Mouse (Mus musculus): ENCODE measurements around the gene Eif5a2.
"Not testable (repeated sequence)": the region's sequence is repeated elsewhere in the genome, so short reads cannot be mapped to it uniquely, and the experiment has no call there.

Gene Eif5a2

GRCm38 (mm10) chr3:28780994-28781393 lies at the start of gene Eif5a2:
Eif5a2 (plus strand) TSS chr3:28781276.
- peak; percentile 95 for DNase-seq

GRCm38 (mm10) chr3:28734712-28735111 lies 46.4 kb upstream of the Eif5a2 start:
- DNase-seq = no peak

- peak; percentile 88 for DNase-seq
Measured at GRCm38 (mm10) chr3:28736981-28737380, 44.1 kb upstream of the Eif5a2 start.

DNA sequence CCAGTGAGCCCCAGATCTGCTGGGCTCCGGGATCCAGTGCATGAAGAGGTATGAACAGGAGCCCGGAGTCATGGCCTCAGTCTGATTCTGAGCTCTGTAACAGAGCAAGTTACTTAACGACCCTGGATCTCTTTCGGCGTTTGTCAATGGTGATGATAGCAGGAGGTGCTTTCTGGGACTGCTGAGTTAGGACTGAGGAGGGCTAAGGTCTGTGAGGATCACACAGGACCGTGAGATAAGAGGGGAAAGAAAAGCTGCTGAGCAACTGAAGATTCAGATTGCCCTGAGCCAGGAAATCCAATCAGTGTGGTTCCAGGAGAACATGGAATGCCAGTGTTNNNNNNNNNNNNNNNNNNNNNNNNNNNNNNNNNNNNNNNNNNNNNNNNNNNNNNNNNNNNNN lies 40.7 kb upstream of the Eif5a2 start:
- no peak for DNase-seq

DNA sequence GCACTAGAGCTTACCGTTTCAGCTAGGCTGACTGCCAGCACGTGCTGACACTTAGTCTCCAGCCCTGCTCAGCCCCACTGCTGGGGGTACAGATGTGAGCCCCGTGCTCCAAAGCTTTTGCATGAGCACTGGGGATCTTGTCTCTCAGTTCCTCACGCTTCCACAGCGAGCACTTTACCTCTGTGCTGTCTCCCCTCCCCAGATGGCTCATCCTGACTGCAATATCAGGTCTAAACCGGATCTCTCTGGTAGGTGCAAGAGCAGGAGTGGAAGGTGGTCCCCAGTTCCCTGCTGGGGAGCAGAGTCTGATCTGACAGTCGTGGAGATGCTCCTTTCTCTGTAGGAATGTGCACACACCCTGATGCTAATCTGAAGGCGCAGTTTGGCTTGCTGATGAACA lies 37.8 kb upstream of the Eif5a2 start:
- no peak for DNase-seq

DNA sequence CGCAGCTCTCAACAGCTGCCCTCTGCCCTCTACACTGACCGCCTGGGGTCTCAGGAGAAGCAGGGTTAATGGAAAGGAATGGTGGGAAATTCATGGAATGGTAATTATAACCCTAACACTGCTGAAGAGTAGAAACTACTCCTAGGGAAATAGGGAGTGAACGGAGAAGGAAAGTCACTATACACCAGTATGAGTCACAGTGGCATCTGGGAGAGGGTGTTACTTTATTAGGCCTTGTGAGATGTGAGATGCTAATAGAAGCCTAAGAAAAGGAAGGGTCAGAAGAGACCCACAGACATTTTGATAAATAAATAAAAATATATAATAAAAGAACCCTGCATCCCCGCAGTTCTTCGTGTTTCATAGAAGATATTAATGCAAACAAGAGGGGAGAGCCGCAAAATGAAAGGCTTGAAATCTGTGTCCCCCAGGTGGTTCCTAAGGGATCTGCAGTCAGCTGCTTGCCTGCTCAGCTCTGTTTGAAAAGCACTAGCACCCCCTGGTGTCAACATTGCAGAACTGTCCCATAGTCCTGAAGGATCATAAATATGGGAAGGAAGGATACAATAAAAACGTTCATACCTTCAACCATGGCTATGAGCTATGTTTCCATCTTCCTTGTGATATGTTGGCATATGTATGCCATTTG lies 35.1 kb upstream of the Eif5a2 start:
- peak; percentile 84 for DNase-seq

- no peak for DNase-seq
Measured at GRCm38 (mm10) chr3:28748151-28748550, 32.9 kb upstream of the Eif5a2 start.

GRCm38 (mm10) chr3:28748956-28749355 lies 32.1 kb upstream of the Eif5a2 start:
- no peak for DNase-seq

DNA sequence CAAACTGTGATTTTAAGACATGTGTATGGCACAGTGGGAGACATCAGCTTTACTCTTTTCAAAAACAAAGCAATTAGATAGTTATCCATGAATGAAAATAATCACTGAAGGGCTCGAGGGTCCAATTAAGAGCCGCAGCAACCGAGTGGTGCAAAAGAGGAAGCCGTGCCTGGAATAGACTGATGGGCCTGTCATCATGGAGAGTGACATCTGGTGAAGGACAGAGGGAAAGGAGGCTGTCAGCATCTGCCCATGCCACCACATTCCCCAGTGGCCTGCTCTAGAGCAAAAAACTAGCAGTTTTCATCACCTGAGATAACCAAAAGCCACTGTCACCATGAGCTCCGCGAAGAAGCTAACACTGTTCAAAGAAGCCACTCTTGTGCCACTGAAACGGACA lies 25.6 kb upstream of the Eif5a2 start:
- no peak for DNase-seq

GRCm38 (mm10) chr3:28761225-28761789 lies 19.8 kb upstream of the Eif5a2 start:
- no peak for DNase-seq

GRCm38 (mm10) chr3:28766935-28767334 lies 14.1 kb upstream of the Eif5a2 start:
- no peak for DNase-seq

- no peak for DNase-seq
Measured at GRCm38 (mm10) chr3:28768222-28768621, 12.9 kb upstream of the Eif5a2 start.

GRCm38 (mm10) chr3:28772919-28773318 lies 8.2 kb upstream of the Eif5a2 start:
- DNase-seq = not testable (repeated sequence)

GRCm38 (mm10) chr3:28775361-28775760 lies 5.7 kb upstream of the Eif5a2 start:
- no peak for DNase-seq

DNA sequence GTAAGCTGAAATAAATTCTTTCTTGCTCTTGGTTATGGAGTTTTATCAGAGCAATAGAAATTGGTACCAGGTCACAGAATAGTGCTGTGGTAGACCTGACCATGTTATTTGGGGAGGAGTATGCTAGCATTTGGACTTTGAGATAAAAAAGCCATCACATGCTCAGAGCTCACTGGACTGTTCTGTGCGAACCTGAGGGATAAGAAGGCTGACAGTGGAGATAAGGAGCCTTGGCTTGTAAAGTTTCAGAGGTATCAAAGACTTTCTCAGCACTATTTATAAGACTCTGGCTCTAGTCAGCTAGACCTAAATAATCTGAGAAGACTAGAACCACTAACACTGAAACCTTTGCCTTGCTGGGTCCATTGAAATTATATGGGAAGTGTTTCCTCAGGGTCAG lies 5.1 kb upstream of the Eif5a2 start:
- no peak for DNase-seq

- DNase-seq = no peak
Measured at GRCm38 (mm10) chr3:28776491-28776890, 4.6 kb upstream of the Eif5a2 start.

GRCm38 (mm10) chr3:28780511-28780910 lies 565 bp upstream of the Eif5a2 start:
- DNase-seq = peak; percentile 62

DNA sequence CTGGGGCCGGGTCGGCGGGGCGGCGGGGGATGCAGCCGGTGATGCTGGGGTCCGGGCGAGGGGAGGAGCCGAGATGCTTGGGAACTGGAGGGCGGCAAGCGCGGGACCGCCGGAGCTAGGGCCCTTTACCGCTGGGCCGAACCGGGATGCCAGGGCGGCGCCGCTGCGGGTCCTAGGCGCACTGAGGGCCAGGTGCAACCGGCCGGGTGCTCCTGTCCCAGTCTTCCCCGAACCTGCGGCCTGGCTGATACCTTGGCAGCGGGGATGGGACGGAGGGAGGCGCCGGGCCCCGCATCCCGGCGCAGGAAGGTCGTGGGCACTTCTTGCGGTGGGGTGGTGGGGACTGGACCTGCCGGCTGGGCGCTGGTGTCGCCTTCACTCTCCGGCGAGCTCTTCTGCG lies 346 bp downstream of the Eif5a2 start:
- DNase-seq = no peak

DNA sequence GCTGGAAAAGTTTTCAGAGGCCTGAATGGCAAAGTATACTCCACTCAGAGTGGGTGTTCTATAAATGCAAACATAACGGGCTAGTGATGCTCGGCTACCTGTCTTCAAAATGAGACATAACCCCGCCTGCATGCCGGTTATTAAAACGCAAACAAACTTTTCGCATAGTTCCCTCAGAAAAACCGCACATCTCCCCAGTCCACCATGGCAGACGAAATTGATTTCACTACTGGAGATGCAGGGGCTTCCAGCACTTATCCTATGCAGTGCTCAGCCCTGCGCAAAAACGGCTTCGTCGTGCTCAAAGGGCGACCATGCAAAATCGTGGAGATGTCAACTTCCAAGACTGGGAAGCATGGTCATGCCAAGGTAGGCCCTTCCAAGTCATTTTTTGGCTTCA lies 772 bp downstream of the Eif5a2 start:
- DNase-seq = no peak

DNA sequence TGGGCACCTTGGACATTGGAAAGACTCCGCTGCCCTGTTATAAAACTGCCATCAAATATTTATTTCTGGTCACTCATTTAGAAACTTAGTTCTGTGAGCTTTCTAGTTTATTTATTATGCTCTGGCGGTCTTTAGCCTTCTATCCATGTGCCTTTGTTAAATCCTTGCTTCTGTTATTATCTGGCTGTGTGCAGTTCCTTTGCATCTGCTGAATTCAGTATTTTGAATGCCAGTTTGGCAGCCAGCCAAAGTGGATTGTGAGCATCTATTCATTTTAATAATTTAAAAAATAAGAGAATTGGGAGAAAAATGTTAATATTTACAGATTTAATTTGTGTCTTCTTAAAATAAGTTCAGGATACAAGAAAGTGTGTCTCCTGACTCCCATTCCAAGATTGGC lies 3.1 kb downstream of the Eif5a2 start:
- DNase-seq = no peak

DNA sequence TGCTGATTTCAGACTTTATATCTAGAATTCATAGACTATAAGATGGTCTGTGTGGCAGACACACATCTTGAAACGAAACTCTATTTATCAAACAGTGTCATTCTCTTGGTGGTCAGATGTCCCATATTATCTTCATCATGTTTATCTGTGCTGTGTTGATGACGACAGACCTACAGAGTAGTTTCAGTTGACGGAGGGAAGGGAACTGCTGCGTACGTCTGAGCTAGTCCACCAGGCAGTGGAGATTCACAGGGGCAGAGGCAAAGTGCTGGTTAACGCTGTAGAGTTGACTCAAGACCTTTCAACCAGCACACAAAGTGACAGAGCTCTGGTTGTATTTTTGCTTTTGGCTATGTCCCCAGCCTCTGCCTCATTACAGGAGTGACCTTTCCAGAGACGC lies 13.8 kb downstream of the Eif5a2 start:
- DNase-seq = no peak

- DNase-seq = peak; percentile 99
Measured at GRCm38 (mm10) chr3:28805301-28806097, 24.4 kb downstream of the Eif5a2 start, which contains the start of gene Rpl22l1. Rpl22l1 (plus strand) TSS chr3:28805436.

DNA sequence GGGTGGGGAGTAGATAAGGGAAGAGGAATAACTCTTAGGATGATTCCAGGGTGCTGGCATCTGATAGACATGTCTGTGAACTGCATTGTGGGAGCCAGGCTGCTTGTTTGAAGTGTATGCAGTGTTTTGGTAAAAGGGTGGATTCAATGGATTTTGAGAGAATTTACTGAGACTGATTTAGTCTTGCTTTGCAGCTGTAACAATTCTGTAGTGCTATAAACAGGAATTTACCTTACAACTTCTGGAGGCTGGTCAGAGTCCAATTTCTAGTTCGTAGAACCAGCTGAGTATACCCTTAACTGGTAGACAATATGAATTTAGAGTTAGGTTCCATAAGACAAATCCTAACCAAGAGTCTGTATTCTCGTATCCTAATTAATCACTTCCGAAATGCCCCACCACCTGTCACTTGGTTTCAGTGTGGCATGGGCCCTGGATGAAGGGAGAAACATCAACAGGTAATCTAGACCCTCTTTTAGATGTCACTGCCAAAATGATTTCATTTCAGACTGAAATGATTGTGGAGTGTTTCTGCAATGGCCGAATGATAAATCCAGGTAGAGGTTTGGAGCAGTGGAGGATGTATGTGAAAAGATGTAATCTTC lies 27.1 kb downstream of the Eif5a2 start:
- no peak for DNase-seq

GRCm38 (mm10) chr3:28811441-28811840 lies 30.4 kb downstream of the Eif5a2 start:
- DNase-seq = peak; percentile 28

All from kidney, adult 9 months (tissue).